Mouse (Mus musculus): ENCODE measurements around the gene Pmepa1.

GRCm38 (mm10) chr2:173175703-173176102 lies 100.6 kb downstream of the Pmepa1 start:
- no peak for TF ChIP-seq CTCF (IDR thresholded peaks at IDR 0.05; ENCODE audit: low read depth, low read length)
- TF ChIP-seq POLR2A (IDR thresholded peaks at IDR 0.05; ENCODE audit: insufficient read depth, low read length): no peak
- TF ChIP-seq EP300 (IDR thresholded peaks at IDR 0.05; ENCODE audit: insufficient read depth, low read depth, low read length): no peak
